11 mouse cellular contexts compared by ENCODE assay signal in the genomic region with DNA sequence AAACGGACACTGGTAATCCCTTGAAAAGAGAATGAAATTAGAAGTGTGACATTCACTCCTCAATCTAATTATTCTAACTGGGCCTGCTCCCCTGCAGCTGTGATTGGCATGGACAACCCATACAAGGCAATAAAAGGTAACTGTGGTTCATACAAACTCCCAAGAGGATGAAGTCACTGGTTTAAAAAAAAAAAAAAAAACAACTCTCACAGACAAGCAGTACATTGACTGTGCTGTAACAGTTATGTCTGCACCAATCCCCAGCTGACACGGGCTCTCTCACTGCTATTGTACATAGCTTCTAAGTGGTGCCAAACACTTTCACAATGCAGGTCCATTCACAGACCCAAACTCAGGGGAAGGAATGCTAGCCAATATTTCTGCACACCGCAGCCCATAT. TPM values are rescaled to one million over a fixed set of nuclear protein-coding genes. Genes with fewer than 3 reads are reported as not detected.
A peak's percentile ranks its signal among the peaks of the same experiment; 100 is the strongest.
DNase-seq lines count a peak whose midpoint lies in the region; ATAC-seq and TF ChIP-seq lines count a peak whose summit lies in the region.
"Had no signal": no experiment of that assay in that cellular context is flagged by ENCODE, and none has a peak within 500 bp of the region (broad histone marks: within the 10 kb centered on the region; RNA-seq: fewer than 3 reads in every experiment).

No protein-coding gene starts in this region.

- intact Hi-C loops in heart, postnatal 25 days (cut with DNase I), result no loop called here

- ATAC-seq in heart, postnatal 0 days (ENCODE audit: insufficient read depth, low read depth), result peak; percentile 44; the same call in 1 of the 2 replicates
- peak; percentile 69; the same call in 1 of the 2 replicates for ATAC-seq in neural tube, embryonic 13.5 days (ENCODE audit: low read depth)
- 0 out of 2 replicates have a peak, but pooled peaks have one; percentile 40 for ATAC-seq in intestine, embryonic 16.5 days
- ATAC-seq in erythroid progenitor cell, adult 5-6 weeks (replicated peaks; ENCODE audit: low FRiP score, poor library complexity, severe bottlenecking), result no peak
- ATAC-seq: inflammation-experienced regulatory T-cells, adult 6 months had no signal

- WGBS in heart, postnatal 0 days, result 48% methylated on average over 3 of the region's 3 CpGs
- 45% methylated on average over 3 of the region's 3 CpGs for WGBS in neural tube, embryonic 13.5 days
- 64% methylated on average over 3 of the region's 3 CpGs for WGBS in intestine, embryonic 16.5 days

- H3K4me3 ChIP-seq in heart, postnatal 0 days (ENCODE audit: low read depth, low read length), result no peak overlapping the region
- no peak overlapping the region for H3K4me3 ChIP-seq in neural tube, embryonic 13.5 days
- no peak overlapping the region for H3K4me3 ChIP-seq in intestine, embryonic 16.5 days (ENCODE audit: low read length)
- H3K4me3 ChIP-seq: embryonic facial prominence, embryonic 13.5 days had no signal

- no peaks in the 10 kb centered on the region for H3K27me3 ChIP-seq in heart, postnatal 0 days (ENCODE audit: control insufficient read depth, insufficient read depth, low read length)
- no peaks in the 10 kb centered on the region for H3K27me3 ChIP-seq in neural tube, embryonic 13.5 days
- H3K27me3 ChIP-seq in intestine, embryonic 16.5 days (replicated peaks; ENCODE audit: control insufficient read depth, insufficient read depth, low read length), result no peaks in the 10 kb centered on the region
- H3K27me3 ChIP-seq: embryonic facial prominence, embryonic 13.5 days had no signal

- TF ChIP-seq EP300 in heart, postnatal 0 days (IDR thresholded peaks at IDR 0.05; ENCODE audit: low read depth), result no peak

- peaks cover 7% of the 10 kb centered on the region for H3K4me1 ChIP-seq in heart, postnatal 0 days (ENCODE audit: control insufficient read depth, insufficient read depth)
- H3K4me1 ChIP-seq in neural tube, embryonic 13.5 days (replicated peaks), result peaks cover 36% of the 10 kb centered on the region
- H3K4me1 ChIP-seq in intestine, embryonic 16.5 days (ENCODE audit: control insufficient read depth, insufficient read depth, low read length), result peaks cover 12% of the 10 kb centered on the region; the same call in 1 of the 2 replicates

- H3K4me2 ChIP-seq in heart, postnatal 0 days (ENCODE audit: low read depth, low read length), result no peak overlapping the region
- H3K4me2 ChIP-seq in neural tube, embryonic 13.5 days, result no peak overlapping the region
- no peak overlapping the region for H3K4me2 ChIP-seq in intestine, embryonic 16.5 days (ENCODE audit: low read depth, low read length)
- H3K4me2 ChIP-seq: embryonic facial prominence, embryonic 13.5 days had no signal

- no peaks in the 10 kb centered on the region for H3K36me3 ChIP-seq in heart, postnatal 0 days (replicated peaks; ENCODE audit: control insufficient read depth, insufficient read depth, low read length)
- H3K36me3 ChIP-seq in neural tube, embryonic 13.5 days, result no peaks in the 10 kb centered on the region
- no peaks in the 10 kb centered on the region for H3K36me3 ChIP-seq in intestine, embryonic 16.5 days (ENCODE audit: control insufficient read depth, insufficient read depth, low read length)

- peak; percentile 55 for DNase-seq in heart, postnatal 0 days (ENCODE audit: low spot score)
- DNase-seq in heart, postnatal 25 days (ENCODE audit: low spot score), result no peak
- DNase-seq in neural tube, embryonic 10.5 days (ENCODE audit: extremely low spot score, low spot score), result no peak
- no peak for DNase-seq in kidney, postnatal 10 days
- no peak for DNase-seq in embryo, embryonic 9.5 days (ENCODE audit: extremely low spot score)
- DNase-seq: gastrocnemius, postnatal 25 days had no signal

- no peak overlapping the region for H3K9ac ChIP-seq in heart, postnatal 0 days (replicated peaks; ENCODE audit: low read depth, low read length)
- H3K9ac ChIP-seq in neural tube, embryonic 13.5 days, result no peak overlapping the region
- H3K9ac ChIP-seq in intestine, embryonic 16.5 days (ENCODE audit: low read depth, low read length), result no peak overlapping the region
- H3K9ac ChIP-seq: embryonic facial prominence, embryonic 13.5 days had no signal

- TF ChIP-seq CTCF in heart, postnatal 0 days (IDR thresholded peaks at IDR 0.05; ENCODE audit: low read depth), result no peak

- no peaks in the 10 kb centered on the region for H3K9me3 ChIP-seq in heart, postnatal 0 days (replicated peaks; ENCODE audit: control insufficient read depth, low read length)
- H3K9me3 ChIP-seq in neural tube, embryonic 13.5 days, result no peaks in the 10 kb centered on the region
- no peaks in the 10 kb centered on the region for H3K9me3 ChIP-seq in intestine, embryonic 16.5 days (ENCODE audit: control insufficient read depth, low read length)
- H3K9me3 ChIP-seq: embryonic facial prominence, embryonic 13.5 days had no signal

- no peak overlapping the region for H3K27ac ChIP-seq in heart, postnatal 0 days (ENCODE audit: low read depth)
- no peak overlapping the region for H3K27ac ChIP-seq in neural tube, embryonic 13.5 days (replicated peaks)
- H3K27ac ChIP-seq in intestine, embryonic 16.5 days (ENCODE audit: low read length), result no peak overlapping the region
- H3K27ac ChIP-seq: embryonic facial prominence, embryonic 13.5 days had no signal

RNA-seq across cellular contexts. Expression of a gene that starts 53.8 kb away (rescaled TPM):
- total RNA-seq in heart, postnatal 0 days (2014; rRNA removed; ENCODE audit: low replicate concordance), result 5.2 and 9.2 TPM in 2 replicates
- polyA plus RNA-seq in heart, postnatal 0 days (2015; fragmentation: Nextera tagmentation; extraction: Ambion mirVana), result 6.6 and 8.6 TPM in 2 replicates
- 10 to 100 TPM; 12.5 to 14.0 TPM for total RNA-seq in heart, postnatal 25 days (2021)
- polyA plus RNA-seq in neural tube, embryonic 13.5 days (2015; fragmentation: Nextera tagmentation; extraction: Ambion mirVana), result 17.5 and 19.0 TPM in 2 replicates
- 6.0 and 10.1 TPM in 2 replicates for polyA plus RNA-seq in intestine, embryonic 16.5 days (2015; fragmentation: Nextera tagmentation; extraction: Ambion mirVana)
- 12.2 and 18.4 TPM in 2 replicates for total RNA-seq in erythroid progenitor cell, adult 5-6 weeks (2015; ENCODE audit: low replicate concordance)
- 7.1 and 11.7 TPM in 2 replicates for total RNA-seq in erythroid progenitor cell, adult 5-6 weeks (2017; ENCODE audit: low replicate concordance)
